Mouse (Mus musculus) layer of hippocampus, postnatal 10 days (tissue): ENCODE data around the gene Ctxn1. TPM values are rescaled to one million over a fixed set of nuclear protein-coding genes. Genes with fewer than 3 reads are reported as not detected.

Experiments
- DNase-seq, 2 experiments: peaks; one replicate each; pipeline ENCODE4 v3.0.0; 2021; ENCODE audit warnings: low spot score in 2 of 2
- long read RNA-seq: library from polyadenylated mRNA; stranded (forward); transcript quantifications from one replicate; pipeline ENCODE4 v2.0.0, GENCODE M21; 2023
- total RNA-seq, 2 experiments: library from RNA; stranded (reverse); gene quantifications; 2 replicates each; pipeline ENCODE4 v1.2.3; 2021

The Ctxn1 gene
- total RNA-seq: 100 to 1,000 TPM; 450 to 459 TPM
- long read RNA-seq, transcript Ctxn1-201 (2 exons, 1,212 nt): major isoform, 228 of 251 reads
- long read RNA-seq, partial matches to known transcripts: 23 of 251 reads
- long read RNA-seq, other reads (novel, unspliced or antisense): 0 of 251 reads

DNA sequence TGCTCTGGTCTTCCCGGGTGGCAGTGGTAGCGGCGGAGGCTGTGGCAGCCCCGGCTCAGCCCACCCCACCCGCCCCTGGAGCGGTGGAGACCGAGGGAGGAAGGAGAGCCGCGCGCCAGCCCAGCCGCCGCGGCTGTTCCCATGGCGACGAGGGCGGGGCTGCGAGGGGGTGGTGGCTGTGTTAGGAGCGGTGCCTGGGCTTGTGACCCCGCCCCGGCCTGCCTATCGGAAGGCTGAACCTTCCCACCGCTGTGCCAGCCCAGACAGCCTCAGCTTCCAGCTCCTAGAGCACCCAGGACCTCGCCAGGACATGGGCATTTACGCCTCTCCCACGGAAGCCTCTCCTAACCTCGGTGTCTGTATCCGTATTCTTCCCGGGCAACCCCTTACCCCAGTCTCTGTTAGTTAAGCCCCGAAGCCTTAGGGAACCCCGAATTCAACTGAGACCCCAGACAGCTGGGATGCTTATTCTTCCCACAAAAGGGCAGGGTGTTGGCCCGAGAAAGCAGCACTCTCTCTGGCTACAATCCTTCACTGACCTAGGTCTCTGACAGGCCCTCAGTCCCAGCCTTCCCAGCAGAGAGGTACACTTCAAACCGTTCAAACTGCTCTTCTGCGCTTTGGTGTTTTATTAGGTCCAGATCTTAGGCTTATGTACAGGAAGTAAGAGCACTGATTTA, at the start of gene Ctxn1:
Gene Ctxn1, minus strand, starts transcription at position 150 of the 680 bp plus-strand sequence.
- DNase-seq: peak; percentile 92 to 96

DNA sequence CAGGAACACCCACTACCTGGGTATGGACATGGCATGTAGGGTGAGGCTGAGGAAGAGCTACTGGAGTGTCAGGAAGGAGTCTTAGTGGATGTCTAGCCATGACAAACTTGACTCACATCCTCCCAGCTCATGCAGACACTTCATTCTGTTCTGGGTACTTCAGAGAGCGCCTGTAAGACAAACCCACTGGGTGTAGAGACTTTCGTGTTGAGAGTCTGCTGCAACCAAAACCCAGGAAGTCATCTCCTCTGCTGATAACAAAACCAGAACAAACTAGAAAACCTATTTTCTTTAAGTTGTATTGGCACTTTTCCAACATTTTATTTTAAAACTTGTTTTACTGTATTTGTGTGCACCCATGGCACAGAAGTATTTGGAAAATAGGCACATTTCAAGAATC, 46.8 kb upstream of the Ctxn1 start:
- no peak for DNase-seq

DNA sequence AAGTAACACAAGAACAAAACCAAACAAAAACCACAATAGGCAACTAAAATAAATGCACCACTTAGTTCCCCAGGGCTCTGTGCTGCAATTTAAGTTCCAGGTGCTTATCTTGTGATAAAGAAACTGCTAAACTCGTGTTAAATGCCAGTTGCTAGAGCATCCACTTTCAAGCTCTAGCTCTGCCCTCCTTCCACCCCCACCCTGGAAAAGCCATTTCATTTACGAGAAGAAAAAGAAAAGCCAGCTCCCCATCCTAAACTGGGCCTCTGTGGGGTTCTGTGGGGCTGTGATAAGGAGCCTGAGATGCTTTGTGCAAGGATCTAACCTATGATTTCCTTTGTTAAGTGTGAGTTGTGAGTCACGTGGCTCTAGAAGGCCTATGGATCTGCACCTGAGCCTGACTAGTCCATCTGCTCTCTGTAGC, 45.1 kb upstream of the Ctxn1 start:
- no peak for DNase-seq

DNA sequence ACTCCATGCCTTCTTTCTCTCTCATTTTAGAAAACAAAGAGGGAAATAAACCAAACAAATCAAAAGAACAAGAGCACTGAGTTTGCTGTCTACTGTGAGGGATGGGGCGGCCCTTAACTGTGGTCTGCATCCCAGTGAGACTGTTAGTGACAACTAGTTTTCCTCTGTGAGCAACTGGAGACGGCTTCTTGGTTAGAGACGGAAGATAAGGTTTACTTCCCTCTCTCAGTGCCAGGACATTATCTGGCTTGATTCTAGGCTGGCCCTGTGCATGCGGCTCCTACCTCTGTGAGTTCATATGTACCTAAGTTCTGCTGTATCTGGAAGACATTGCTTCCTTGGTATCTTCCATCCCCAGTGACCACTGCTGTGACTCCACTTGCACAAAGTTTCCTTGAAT, 38.7 kb upstream of the Ctxn1 start:
- no peak for DNase-seq

- no peak for DNase-seq
Observed at GRCm38 (mm10) chr8:4292738-4293137, 33.7 kb upstream of the Ctxn1 start.

DNA sequence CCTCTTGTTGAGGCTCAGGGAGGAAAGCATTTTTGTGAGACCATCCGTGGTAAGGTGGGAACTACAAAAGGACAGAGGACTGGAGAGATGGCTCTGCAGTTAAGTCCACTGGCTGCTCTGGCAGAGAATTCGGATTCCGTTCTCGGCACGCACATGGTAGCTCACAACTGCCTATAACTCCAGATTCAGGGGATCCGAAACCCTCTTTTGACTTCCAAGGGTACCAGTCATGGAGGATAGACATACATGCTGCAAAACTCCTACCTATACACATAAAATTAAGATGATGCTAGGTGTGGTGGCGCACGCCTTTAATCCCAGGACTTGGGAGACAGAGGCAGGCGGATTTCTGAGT, 17.0 kb upstream of the Ctxn1 start:
- no peak for DNase-seq

- peak; percentile 95 for DNase-seq
Observed at GRCm38 (mm10) chr8:4275275-4276110, 16.4 kb upstream of the Ctxn1 start, which contains the start of gene Timm44. Gene Timm44 (minus strand): TSS chr8:4275913.

GRCm38 (mm10) chr8:4269609-4270008, 10.5 kb upstream of the Ctxn1 start:
- no peak for DNase-seq

DNA sequence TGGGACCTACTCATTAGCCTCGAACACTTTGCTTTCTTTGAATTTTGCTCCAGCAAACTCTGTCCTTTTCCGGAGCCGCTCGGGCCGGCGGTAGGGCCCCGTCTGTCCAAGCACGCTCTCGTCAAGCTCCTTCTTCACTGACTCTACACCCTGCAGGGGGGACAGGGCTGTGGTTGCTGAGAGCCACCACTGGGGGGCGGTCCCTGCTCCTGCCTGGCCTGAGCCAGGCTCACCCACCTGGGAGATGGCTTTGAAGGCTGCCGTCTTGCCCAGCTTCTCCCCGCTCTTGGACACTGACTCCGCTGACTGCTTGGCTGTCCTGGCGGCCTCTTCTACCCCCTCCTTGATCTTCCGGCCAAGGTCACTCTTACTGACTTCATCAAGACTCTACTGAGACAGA, 8.6 kb upstream of the Ctxn1 start:
- DNase-seq: peak in 1 of 2 experiments; percentile 45

GRCm38 (mm10) chr8:4265160-4265914, 6.3 kb upstream of the Ctxn1 start:
- DNase-seq: peak in 1 of 2 experiments; percentile 7

DNA sequence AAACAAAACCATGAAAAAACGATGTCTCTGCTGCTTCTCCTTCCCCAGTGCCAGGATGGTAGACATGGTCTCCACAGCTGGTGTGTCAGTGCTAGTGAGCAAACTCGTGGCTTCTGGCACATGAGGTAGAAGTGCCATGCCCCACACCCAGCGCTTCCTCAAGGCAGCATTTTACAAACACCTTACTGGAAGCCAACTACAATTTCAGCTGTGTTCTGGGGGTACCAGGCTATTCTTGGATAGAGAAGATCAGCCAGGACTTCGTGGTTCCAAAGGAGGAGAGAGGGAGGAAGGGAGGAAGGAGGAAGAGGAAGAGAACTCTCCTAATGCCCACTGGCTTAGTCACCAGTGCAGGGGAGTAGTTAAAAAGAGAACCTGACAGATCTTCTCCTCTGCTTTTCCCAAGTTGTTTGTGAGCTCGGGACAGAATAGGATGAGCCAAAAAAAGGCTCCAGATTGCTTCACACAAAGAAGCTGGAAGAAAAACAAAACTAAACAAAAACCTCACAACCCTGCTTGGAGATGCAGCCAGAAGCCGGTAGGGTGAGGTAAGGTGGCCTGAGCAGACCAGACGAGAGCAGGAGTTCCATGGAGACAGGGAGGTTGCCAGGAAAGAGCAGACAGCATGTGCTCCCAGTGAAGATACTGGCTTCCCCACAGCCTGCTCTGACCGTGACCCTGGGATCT, 4.2 kb upstream of the Ctxn1 start:
- peak in 1 of 2 experiments; percentile 9 for DNase-seq

GRCm38 (mm10) chr8:4259805-4260170, 714 bp upstream of the Ctxn1 start:
- DNase-seq: no peak

- DNase-seq: peak in 1 of 2 experiments; percentile 65
Observed at GRCm38 (mm10) chr8:4258678-4259077, 396 bp downstream of the Ctxn1 start.

DNA sequence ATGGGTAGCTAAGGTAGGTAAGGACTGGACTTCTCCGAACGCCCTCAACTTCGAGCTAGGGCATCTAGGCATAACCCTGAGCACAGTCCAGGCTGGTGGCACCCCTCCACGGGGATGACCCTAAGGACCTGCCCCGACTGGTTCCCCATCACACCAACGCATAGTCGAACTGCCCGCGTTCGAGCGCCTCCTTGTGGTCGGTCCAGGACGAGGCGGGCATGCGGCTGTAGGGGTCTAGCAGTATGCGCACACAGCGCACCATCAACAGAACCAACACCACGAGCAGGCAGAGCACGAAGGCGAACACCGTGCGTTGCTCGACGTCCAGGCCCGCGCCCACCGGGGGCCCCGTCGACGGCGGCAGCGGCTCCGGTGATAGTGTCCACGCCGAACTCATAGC, 841 bp downstream of the Ctxn1 start:
- peak; percentile 90 to 94 for DNase-seq

DNA sequence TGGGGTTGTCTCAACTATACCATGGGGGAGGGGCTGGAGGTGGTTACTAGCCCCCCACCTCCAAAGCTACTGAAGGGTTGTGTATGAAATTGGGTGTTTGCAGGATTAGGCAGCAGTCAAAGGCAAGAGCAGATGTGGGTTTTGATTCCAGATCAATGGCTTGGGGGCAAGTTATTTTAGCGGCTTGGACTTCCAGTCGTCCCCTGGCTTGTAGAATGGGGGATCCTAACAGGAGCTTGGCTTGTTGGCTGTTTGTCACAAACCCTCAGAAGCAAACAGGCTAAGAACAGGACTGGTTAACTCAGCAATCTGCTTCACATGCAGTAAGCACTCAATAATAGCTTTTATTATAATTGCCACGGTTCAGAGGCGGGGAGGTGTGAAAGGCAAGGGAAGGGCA, 1.7 kb downstream of the Ctxn1 start:
- no peak for DNase-seq

DNA sequence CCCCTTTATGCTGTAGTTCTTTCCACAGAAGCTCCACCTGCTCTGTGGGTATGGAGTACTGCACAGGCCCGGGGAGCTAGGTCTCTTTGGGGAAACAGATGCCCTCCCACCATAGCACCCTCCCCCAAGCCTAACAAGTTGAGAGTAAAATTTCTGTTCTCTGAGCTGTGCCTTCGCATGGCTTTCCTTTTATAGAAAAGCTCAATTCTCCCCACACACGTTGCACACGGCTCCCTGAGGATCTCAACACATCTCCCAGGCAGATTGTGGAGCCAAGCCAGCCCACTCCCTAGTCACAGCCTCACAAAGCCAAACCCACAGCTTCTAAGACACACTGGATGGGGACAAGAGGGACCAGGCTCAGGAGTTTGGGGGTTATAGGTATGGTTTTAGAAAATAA, 2.2 kb downstream of the Ctxn1 start:
- DNase-seq: peak; percentile 77 to 78

DNA sequence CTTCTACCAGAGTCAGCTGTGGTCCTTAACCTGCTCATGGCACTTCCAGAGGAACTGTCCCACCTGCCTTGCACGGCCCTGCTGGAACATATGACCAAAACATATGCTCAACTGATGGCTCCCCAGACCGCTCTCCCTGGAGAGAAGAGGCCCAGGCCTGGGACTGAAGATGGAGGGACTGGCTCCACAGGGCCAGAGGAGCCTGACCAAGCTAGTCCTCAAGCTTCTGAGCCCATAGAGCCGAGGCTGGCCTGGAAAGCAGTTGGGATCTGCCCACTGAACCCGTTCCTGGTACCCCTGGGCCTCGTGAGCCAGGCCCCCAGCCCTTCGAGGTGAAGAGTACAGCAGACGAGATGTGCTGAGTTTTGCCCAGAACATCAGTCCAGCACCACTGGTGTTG, 3.6 kb downstream of the Ctxn1 start:
- DNase-seq: peak in 1 of 2 experiments; percentile 22

DNA sequence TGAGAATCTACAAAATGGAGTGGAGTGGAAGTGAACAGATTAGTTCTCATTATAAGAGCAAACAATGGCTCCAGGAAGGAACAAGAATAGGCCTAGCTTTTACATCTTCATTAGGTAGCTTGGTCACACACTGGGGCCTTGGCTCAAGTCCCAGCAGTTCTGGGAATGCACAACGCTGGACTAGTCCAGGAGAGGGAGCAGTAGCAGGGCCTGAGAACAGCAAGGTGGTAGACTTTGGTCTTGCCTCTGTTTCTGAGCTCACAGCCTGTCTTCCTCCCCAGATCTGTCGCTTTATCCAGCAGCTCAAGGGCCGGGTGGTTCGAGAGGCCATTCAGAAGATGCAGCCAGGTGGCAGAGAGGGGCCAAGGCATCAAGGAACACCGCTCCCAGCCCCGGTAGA, 5.1 kb downstream of the Ctxn1 start:
- DNase-seq: peak; percentile 74 to 81

- DNase-seq: peak; percentile 93 to 95
Observed at GRCm38 (mm10) chr8:4252934-4253841, 5.9 kb downstream of the Ctxn1 start, which contains the start of gene Snapc2. Gene Snapc2 (plus strand): TSS chr8:4253080.
